Comparison of ENCODE assay signal across 8 mouse cellular contexts in genomic region chrX:151050337-151050736, GRCm38 (mm10). TPM values are rescaled to one million over a fixed set of nuclear protein-coding genes. Genes with fewer than 3 reads are reported as not detected.
DNase-seq lines count a peak whose midpoint lies in the region; ATAC-seq lines count a peak whose summit lies in the region.

No protein-coding gene starts in this region.

- peak; percentile 23 for DNase-seq in urinary bladder, postnatal 25 days (ENCODE audit: low spot score)
- no peak for DNase-seq in urinary bladder, postnatal 4 days (ENCODE audit: low spot score in 2 of 2)
- DNase-seq in left cerebral cortex, adult 11 months (ENCODE audit: low spot score), result peak; percentile 17
- DNase-seq in yolk sac, embryonic 10.5 days (ENCODE audit: low spot score), result peak; percentile 16
- DNase-seq in embryo, embryonic 10.5 days (ENCODE audit: low spot score), result no peak

- 65% methylated on average over 7 of the region's 7 CpGs for WGBS in hindbrain, embryonic 15.5 days
- 61% methylated on average over 7 of the region's 7 CpGs for WGBS in hindbrain, embryonic 16.5 days

- ATAC-seq in hindbrain, embryonic 15.5 days (ENCODE audit: low FRiP score, low read depth), result no peak
- ATAC-seq in hindbrain, embryonic 16.5 days, result no peak
- no peak for ATAC-seq in activated CD4-positive, CD25-positive, alpha-beta regulatory T cell, adult 4 months

- no peak overlapping the region for H3K9ac ChIP-seq in hindbrain, embryonic 15.5 days
- H3K9ac ChIP-seq in hindbrain, embryonic 16.5 days (ENCODE audit: low read depth, low read length), result no peak overlapping the region

- H3K4me2 ChIP-seq in hindbrain, embryonic 15.5 days, result peak overlapping the region; percentile 66; the same call in 1 of the 2 replicates
- H3K4me2 ChIP-seq in hindbrain, embryonic 16.5 days (ENCODE audit: low read length), result no peak overlapping the region

- H3K4me1 ChIP-seq in hindbrain, embryonic 15.5 days (replicated peaks), result peaks cover 37% of the 10 kb centered on the region
- H3K4me1 ChIP-seq in hindbrain, embryonic 16.5 days (ENCODE audit: control insufficient read depth, insufficient read depth, low read depth, low read length), result peaks cover 14% of the 10 kb centered on the region

- H3K27ac ChIP-seq in hindbrain, embryonic 15.5 days (replicated peaks), result no peak overlapping the region
- no peak overlapping the region for H3K27ac ChIP-seq in hindbrain, embryonic 16.5 days (ENCODE audit: low read depth, low read length)

- H3K9me3 ChIP-seq in hindbrain, embryonic 15.5 days, result no peaks in the 10 kb centered on the region
- H3K9me3 ChIP-seq in hindbrain, embryonic 16.5 days (ENCODE audit: control insufficient read depth, low read length), result no peaks in the 10 kb centered on the region

- H3K36me3 ChIP-seq in hindbrain, embryonic 15.5 days, result no peaks in the 10 kb centered on the region
- H3K36me3 ChIP-seq in hindbrain, embryonic 16.5 days (ENCODE audit: control insufficient read depth, insufficient read depth, low read length), result no peaks in the 10 kb centered on the region

- no peaks in the 10 kb centered on the region for H3K27me3 ChIP-seq in hindbrain, embryonic 15.5 days
- no peaks in the 10 kb centered on the region for H3K27me3 ChIP-seq in hindbrain, embryonic 16.5 days (replicated peaks; ENCODE audit: control insufficient read depth, insufficient read depth, low read length)

- no peak overlapping the region for H3K4me3 ChIP-seq in hindbrain, embryonic 15.5 days
- H3K4me3 ChIP-seq in hindbrain, embryonic 16.5 days (ENCODE audit: low read length), result no peak overlapping the region

RNA-seq across cellular contexts. Expression of gene Fgd1, which starts 4.4 kb away (rescaled TPM):
- 15.0 and 16.3 TPM in 2 replicates for polyA plus RNA-seq in hindbrain, embryonic 15.5 days (2015; fragmentation: Nextera tagmentation; extraction: Ambion mirVana)
- 12.8 and 15.6 TPM in 2 replicates for polyA plus RNA-seq in hindbrain, embryonic 16.5 days (2015; fragmentation: Nextera tagmentation; extraction: Ambion mirVana)
- polyA plus RNA-seq in activated CD4-positive, CD25-positive, alpha-beta regulatory T cell, adult 4 months (2017; shearing (Covaris generic)), result under 1 TPM in 1 of 2 experiments, not detected in 1; 0.42 TPM

RNA-seq across cellular contexts. Expression of gene Gnl3l, which starts 33.2 kb away (rescaled TPM):
- polyA plus RNA-seq in hindbrain, embryonic 15.5 days (2015; fragmentation: Nextera tagmentation; extraction: Ambion mirVana), result 83.2 and 85.0 TPM in 2 replicates
- 80.7 and 80.9 TPM in 2 replicates for polyA plus RNA-seq in hindbrain, embryonic 16.5 days (2015; fragmentation: Nextera tagmentation; extraction: Ambion mirVana)
- polyA plus RNA-seq in activated CD4-positive, CD25-positive, alpha-beta regulatory T cell, adult 4 months (2017; shearing (Covaris generic)), result 10 to 100 TPM; 22.6 to 24.7 TPM

RNA-seq across cellular contexts. Expression of gene Tsr2, which starts 46.0 kb away (rescaled TPM):
- polyA plus RNA-seq in hindbrain, embryonic 15.5 days (2015; fragmentation: Nextera tagmentation; extraction: Ambion mirVana), result 37.6 and 38.5 TPM in 2 replicates
- 38.7 and 39.1 TPM in 2 replicates for polyA plus RNA-seq in hindbrain, embryonic 16.5 days (2015; fragmentation: Nextera tagmentation; extraction: Ambion mirVana)
- 10 to 100 TPM; 15.8 to 19.0 TPM for polyA plus RNA-seq in activated CD4-positive, CD25-positive, alpha-beta regulatory T cell, adult 4 months (2017; shearing (Covaris generic))

Comparison
In these comparisons a context has a peak if more than half of its experiments do, and no peak if none do; other contexts are left out.
1. DNase-seq: peak in urinary bladder, postnatal 25 days (single experiment), left cerebral cortex, adult 11 months (single experiment) and yolk sac, embryonic 10.5 days (single experiment); none in urinary bladder, postnatal 4 days (0 of 2) and embryo, embryonic 10.5 days (single experiment).